Mouse (Mus musculus): Measurements from ENCODE around the gene Gabra5. TPM values are rescaled to one million over a fixed set of nuclear protein-coding genes. Genes with fewer than 3 reads are reported as not detected.

Gene Gabra5
- 34.0 and 53.0 TPM in 2 replicates for polyA plus RNA-seq (2012; rRNA removed)

GRCm38 (mm10) chr7:57509681-57510141 lies at the start of gene Gabra5:
TSS of gene Gabra5 (minus strand) at chr7:57510059.
- Histone ChIP-seq H3K4me1 (ENCODE audit: control insufficient read depth, insufficient read depth, low read length) (peaks cover 3% of the 10 kb centered on the region), H3K27ac (ENCODE audit: insufficient read depth, low read length) (peak within 1 kb of the TSS; percentile 83), H3K4me3 (ENCODE audit: insufficient read depth, low read length) (peak within 1 kb of the TSS; percentile 39)
- TF ChIP-seq POLR2A (IDR thresholded peaks at IDR 0.05; ENCODE audit: extremely low read depth, insufficient read depth, low read length) (no peak), CTCF (IDR thresholded peaks at IDR 0.05; ENCODE audit: extremely low read depth, insufficient read depth, low read length) (peak; percentile 33)

GRCm38 (mm10) chr7:57538565-57538964 lies 28.7 kb upstream of the Gabra5 start:
- Histone ChIP-seq H3K4me1 (ENCODE audit: control insufficient read depth, insufficient read depth, low read length) (no peaks in the 10 kb centered on the region), H3K27ac (ENCODE audit: insufficient read depth, low read length) (no peak overlapping the region), H3K4me3 (ENCODE audit: insufficient read depth, low read length) (no peak overlapping the region)
- TF ChIP-seq CTCF (IDR thresholded peaks at IDR 0.05; ENCODE audit: extremely low read depth, insufficient read depth, low read length) (peak; percentile 16; the same call in 1 of the 2 replicates), POLR2A (IDR thresholded peaks at IDR 0.05; ENCODE audit: extremely low read depth, insufficient read depth, low read length) (no peak)

DNA sequence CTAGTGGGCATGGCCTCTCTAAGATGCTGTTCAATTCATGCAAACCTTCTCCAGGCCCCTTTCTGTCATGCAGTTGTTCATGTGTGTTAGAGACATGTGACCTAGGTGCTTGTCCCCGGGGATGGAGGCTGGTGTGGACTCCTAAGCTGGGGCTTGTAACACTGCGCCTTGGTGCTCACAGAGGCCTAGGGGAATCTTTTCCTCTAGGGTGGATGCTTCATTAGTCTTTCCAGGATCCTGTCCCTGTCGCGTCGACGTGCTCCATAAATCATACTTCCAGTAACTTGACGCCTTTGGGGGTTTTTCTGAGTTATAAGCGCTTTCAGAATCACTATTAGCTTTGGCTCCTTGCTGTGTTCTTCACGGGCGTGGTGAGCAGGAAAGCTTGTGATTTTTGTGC lies 22.8 kb upstream of the Gabra5 start:
- H3K27ac ChIP-seq (ENCODE audit: insufficient read depth, low read length): no peak overlapping the region
- H3K4me1 ChIP-seq (ENCODE audit: control insufficient read depth, insufficient read depth, low read length): peaks cover 5% of the 10 kb centered on the region
- H3K4me3 ChIP-seq (ENCODE audit: insufficient read depth, low read length): no peak overlapping the region
- TF ChIP-seq CTCF (IDR thresholded peaks at IDR 0.05; ENCODE audit: extremely low read depth, insufficient read depth, low read length): no peak
- TF ChIP-seq POLR2A (IDR thresholded peaks at IDR 0.05; ENCODE audit: extremely low read depth, insufficient read depth, low read length): no peak

DNA sequence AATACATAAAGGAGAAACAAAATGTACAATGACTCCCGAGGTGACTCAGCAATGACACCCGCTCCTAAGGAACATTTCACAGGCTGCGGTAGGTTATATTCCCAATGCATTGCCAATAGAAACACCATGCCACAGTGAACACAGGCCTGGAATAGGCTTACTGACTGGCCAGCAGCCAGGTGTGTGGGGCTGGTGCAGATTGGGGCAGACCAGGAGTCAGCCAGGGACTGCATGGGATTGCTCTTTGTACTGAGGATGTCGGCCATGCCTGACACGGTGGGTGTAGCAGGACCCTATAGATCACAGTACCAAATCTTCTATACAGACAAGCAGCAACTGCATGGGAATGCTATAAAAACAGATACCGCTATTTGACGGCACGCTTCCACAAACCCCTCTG lies 20.1 kb upstream of the Gabra5 start:
- H3K4me3 ChIP-seq (ENCODE audit: insufficient read depth, low read length): no peak overlapping the region
- no peak for TF ChIP-seq CTCF (IDR thresholded peaks at IDR 0.05; ENCODE audit: extremely low read depth, insufficient read depth, low read length)
- H3K27ac ChIP-seq (ENCODE audit: insufficient read depth, low read length): no peak overlapping the region
- peaks cover 5% of the 10 kb centered on the region for H3K4me1 ChIP-seq (ENCODE audit: control insufficient read depth, insufficient read depth, low read length)

DNA sequence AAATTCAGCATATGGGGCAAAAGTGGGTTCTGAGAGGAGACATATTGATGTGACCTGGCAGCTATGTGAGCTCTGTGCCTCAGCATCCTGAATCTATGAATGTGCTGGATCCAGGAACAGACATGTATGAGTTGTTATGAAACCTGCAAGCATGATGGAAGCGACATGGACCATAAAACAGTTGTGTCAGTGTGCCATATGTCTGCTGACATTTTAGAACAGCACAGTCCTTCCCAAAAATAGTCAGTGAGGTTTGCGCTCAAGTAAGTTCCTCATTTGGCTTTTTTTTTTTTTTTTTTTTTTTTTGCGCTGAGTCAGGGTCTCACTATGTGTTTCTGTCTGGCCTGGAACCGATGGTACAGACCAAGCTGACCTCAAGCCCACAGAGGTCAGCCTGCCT lies 19.6 kb upstream of the Gabra5 start:
- Histone ChIP-seq H3K27ac (ENCODE audit: insufficient read depth, low read length) (no peak overlapping the region), H3K4me1 (ENCODE audit: control insufficient read depth, insufficient read depth, low read length) (peaks cover 5% of the 10 kb centered on the region), H3K4me3 (ENCODE audit: insufficient read depth, low read length) (no peak overlapping the region)
- TF ChIP-seq POLR2A (IDR thresholded peaks at IDR 0.05; ENCODE audit: extremely low read depth, insufficient read depth, low read length): no peak

- no peak overlapping the region for H3K4me3 ChIP-seq (ENCODE audit: insufficient read depth, low read length)
- peak; percentile 36; the same call in 1 of the 2 replicates for TF ChIP-seq CTCF (IDR thresholded peaks at IDR 0.05; ENCODE audit: extremely low read depth, insufficient read depth, low read length)
- no peak for TF ChIP-seq POLR2A (IDR thresholded peaks at IDR 0.05; ENCODE audit: extremely low read depth, insufficient read depth, low read length)
- H3K4me1 ChIP-seq (ENCODE audit: control insufficient read depth, insufficient read depth, low read length): peaks cover 1% of the 10 kb centered on the region; the same call in 1 of the 2 replicates
These were observed 3.1 kb upstream of the Gabra5 start for GRCm38 (mm10) chr7:57512955-57513354.

GRCm38 (mm10) chr7:57508860-57509632 lies 813 bp downstream of the Gabra5 start:
- no peak for TF ChIP-seq POLR2A (IDR thresholded peaks at IDR 0.05; ENCODE audit: extremely low read depth, insufficient read depth, low read length)
- H3K4me3 ChIP-seq (ENCODE audit: insufficient read depth, low read length): peak overlapping the region; percentile 39
- H3K27ac ChIP-seq (ENCODE audit: insufficient read depth, low read length): peak overlapping the region; percentile 83
- peaks cover 3% of the 10 kb centered on the region for H3K4me1 ChIP-seq (ENCODE audit: control insufficient read depth, insufficient read depth, low read length)

More at GRCm38 (mm10) chr7:57512955-57513354, 3.1 kb upstream of the Gabra5 start:
- no peak overlapping the region for H3K27ac ChIP-seq (ENCODE audit: insufficient read depth, low read length)

GRCm38 (mm10) chr7:57502809-57503208 lies 7.0 kb downstream of the Gabra5 start:
- H3K4me1 ChIP-seq (ENCODE audit: control insufficient read depth, insufficient read depth, low read length): peaks cover 2% of the 10 kb centered on the region; the same call in 1 of the 2 replicates
- no peak overlapping the region for H3K4me3 ChIP-seq (ENCODE audit: insufficient read depth, low read length)
- H3K27ac ChIP-seq (ENCODE audit: insufficient read depth, low read length): no peak overlapping the region
- TF ChIP-seq CTCF (IDR thresholded peaks at IDR 0.05; ENCODE audit: extremely low read depth, insufficient read depth, low read length): no peak
- no peak for TF ChIP-seq POLR2A (IDR thresholded peaks at IDR 0.05; ENCODE audit: extremely low read depth, insufficient read depth, low read length)

DNA sequence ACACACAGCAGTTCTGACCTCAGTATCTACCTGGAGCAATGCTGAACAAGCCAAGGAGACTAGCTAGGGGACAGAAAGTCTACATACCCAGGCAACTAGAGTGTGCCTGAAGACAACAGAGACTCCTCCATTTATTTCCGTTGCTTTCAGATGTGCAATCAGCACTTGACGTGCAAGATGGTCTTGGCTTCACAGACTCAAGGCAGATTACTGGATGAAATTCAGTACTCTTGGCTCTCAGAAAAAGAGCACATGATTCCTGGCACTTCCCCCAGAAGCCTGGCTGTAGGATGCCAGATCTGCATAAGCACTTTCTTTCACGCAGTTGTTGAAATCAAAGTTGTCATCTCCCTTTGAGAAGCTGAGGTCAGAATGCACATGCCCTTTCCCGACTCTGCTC lies 18.1 kb downstream of the Gabra5 start:
- Histone ChIP-seq H3K27ac (ENCODE audit: insufficient read depth, low read length) (no peak overlapping the region), H3K4me1 (ENCODE audit: control insufficient read depth, insufficient read depth, low read length) (peaks cover 6% of the 10 kb centered on the region; the same call in 1 of the 2 replicates)

GRCm38 (mm10) chr7:57486907-57487306 lies 23.0 kb downstream of the Gabra5 start:
- Histone ChIP-seq H3K27ac (ENCODE audit: insufficient read depth, low read length) (no peak overlapping the region), H3K4me1 (ENCODE audit: control insufficient read depth, insufficient read depth, low read length) (peaks cover 5% of the 10 kb centered on the region; the same call in 1 of the 2 replicates), H3K4me3 (ENCODE audit: insufficient read depth, low read length) (no peak overlapping the region)
- TF ChIP-seq CTCF (IDR thresholded peaks at IDR 0.05; ENCODE audit: extremely low read depth, insufficient read depth, low read length) (no peak), POLR2A (IDR thresholded peaks at IDR 0.05; ENCODE audit: extremely low read depth, insufficient read depth, low read length) (no peak)

More for the DNA sequence above, 18.1 kb downstream of the Gabra5 start:
- no peak for TF ChIP-seq POLR2A (IDR thresholded peaks at IDR 0.05; ENCODE audit: extremely low read depth, insufficient read depth, low read length)
- TF ChIP-seq CTCF (IDR thresholded peaks at IDR 0.05; ENCODE audit: extremely low read depth, insufficient read depth, low read length): no peak
- no peak overlapping the region for H3K4me3 ChIP-seq (ENCODE audit: insufficient read depth, low read length)

Data from cortical plate, adult 2 months (tissue).